Mouse (Mus musculus): ENCODE data around the gene Tmem170b.

DNA sequence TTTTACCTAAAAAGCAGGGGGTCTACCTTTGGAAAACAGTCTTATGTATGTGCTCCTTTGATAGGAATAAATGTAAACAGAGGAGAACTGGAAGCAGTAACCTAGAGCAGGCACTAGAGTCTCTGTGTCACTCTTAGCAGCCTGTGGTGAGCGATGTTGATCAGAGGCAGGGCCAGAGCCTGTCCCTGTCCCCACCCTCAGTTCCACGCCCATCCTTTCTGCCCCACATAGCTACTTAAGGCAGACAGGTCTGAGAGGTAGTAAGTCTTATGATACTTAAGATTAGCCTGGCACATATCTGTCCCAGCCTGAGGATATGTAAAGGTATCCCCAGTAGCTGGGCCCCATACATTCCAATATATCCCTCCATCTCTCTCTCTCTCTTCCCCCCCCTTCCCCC is 2.9 kb downstream of the Tmem170b start:
- TF ChIP-seq CTCF (IDR thresholded peaks at IDR 0.05; ENCODE audit: low read depth, low read length) = no peak
- no peak for TF ChIP-seq TAL1 (conservative IDR thresholded peaks at IDR 0.05; ENCODE audit: low read depth, low read length)

Measured in G1E (cell line).